Mouse (Mus musculus): ENCODE results near the gene Tcfl5.

Tcfl5 gene

DNA sequence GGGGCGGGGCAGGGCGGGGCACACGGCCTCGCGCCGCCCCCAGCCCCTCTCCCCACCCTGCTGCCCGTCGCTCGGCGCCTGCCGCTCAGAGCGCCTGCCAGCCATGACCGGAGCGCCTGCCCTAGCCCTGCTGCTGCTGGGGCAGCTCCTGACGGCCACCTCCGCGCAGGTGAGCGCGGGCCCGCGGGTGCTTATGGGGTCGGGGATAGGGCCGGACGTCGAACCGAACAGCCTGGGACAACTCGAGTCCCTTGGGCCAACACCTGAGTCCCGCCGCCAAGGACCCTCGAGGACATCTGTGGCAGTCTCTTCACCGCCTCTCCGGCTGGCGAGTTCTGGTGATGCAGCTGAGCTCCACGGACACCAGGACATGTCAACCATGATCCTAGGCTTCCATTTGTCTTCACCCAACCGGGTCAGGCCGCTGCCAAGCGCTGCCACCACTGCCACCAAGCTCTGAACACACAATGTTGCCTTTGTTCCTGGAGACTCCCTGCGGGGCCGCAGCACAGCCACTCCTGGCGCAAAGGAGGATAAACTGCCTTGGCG lies 44.3 kb downstream of the Tcfl5 start:
- in situ Hi-C loops (cut with MboI, MseI), result loop anchor here (10.0 kb wide), 1 partner anchor 1097 kb away; the partner anchor contains the start of genes Lkaaear1 and Rgs19

DNA sequence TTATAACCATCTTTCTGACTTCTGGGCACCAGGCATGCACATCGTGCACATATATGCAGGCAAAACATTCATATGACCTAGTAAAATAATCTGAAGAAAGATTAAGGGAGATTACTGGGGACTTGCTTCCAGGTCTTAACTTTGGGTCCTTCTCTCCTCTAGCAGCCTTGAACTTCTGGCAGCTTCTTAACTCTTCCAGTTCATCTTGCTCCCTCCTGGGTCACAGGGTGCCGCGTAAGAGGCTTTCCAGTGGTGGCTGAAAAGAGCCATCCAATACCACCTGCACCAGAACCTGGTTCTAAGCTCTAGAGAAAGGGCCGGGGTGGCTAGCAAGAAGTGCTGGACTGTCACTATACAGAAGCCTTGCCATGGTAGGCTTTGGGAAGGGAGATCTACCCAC lies 45.0 kb downstream of the Tcfl5 start, which contains the start of gene Col9a3:
TSS of gene Col9a3 (plus strand) at position 301 of the 400 bp plus-strand sequence.
- in situ Hi-C loops (cut with MboI, MseI), result loop anchor here (10.0 kb wide), 1 partner anchor 1097 kb away; the partner anchor contains the start of genes Lkaaear1 and Rgs19

DNA sequence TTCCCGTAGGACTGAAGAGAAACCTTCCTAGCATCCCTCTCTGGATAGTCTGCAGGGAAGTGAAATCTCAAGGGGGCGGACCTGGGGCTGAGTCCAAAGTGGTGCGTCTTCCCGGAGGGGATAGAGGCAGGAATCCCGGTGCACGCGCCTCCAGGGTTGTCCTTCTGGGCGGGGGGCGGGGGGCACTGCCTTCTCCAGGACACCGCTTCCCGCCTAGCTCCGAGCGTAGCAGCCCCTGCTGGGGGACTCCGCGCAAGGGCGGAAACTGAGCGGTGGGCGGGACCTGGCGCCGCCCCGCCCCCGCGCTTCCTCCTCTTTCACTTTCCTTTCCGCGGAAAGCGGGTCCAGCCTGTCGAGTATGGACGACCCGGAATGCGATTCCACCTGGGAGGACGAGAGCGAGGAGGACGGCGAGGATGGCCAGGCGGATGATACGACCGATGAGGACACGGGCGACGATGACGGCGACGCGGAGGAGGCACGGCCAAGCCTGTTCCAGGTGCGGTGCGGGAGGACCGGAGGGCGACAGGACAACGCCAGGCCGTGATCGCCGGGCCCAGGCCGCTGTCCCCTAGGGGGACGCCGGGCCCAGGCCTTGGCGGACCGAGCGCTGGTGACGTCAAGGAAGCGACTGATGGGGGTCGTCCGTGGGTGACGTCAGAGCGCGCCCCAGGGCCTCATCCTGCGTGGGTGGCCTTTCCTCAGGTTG lies 53.2 kb downstream of the Tcfl5 start, which contains the start of gene Ogfr:
TSS of gene Ogfr (plus strand) at position 123 of the 709 bp plus-strand sequence.
- in situ Hi-C loops (cut with MboI, MseI), result loop anchor here (5.0 kb wide), 1 partner anchor 153 kb away; no protein-coding TSS in a partner anchor

DNA sequence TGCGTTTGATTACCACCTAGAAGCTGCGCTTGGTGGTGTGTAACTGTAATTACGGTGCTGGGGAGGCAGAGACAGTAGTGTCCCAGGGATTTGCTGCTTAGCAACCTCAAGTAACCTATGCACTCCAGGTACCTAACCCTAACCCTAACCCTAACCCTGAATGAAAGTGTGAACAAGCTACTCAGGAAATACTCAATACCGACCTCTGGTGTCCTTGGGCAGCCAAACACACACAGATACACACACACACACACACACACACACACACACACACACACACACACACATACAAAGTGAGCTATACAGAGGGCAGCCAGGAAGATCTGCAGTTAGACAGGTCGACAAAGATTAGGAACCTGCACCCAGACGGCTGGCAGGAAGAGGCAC lies 53.8 kb downstream of the Tcfl5 start:
- in situ Hi-C loops (cut with MboI, MseI), result loop anchor here (5.0 kb wide), 1 partner anchor 154 kb away; no protein-coding TSS in a partner anchor

DNA sequence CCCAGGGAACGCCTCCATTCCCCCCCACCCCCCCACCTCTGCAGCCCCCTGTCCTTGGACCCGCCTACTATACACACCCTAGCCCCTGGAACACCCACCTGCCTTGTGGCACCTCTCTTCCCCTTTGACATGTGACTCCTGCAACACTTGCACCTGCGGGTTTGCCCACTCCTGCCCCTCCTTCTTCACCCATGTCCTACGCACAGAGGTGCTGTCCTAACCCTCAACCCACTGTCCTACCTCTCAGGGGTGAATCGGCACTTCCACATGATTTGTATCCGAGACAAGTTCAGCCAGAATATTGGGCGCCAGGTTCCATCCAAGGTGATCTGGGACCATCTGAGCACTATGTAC lies 59.4 kb downstream of the Tcfl5 start:
- in situ Hi-C loops (cut with MboI, MseI), result no loop called here

DNA sequence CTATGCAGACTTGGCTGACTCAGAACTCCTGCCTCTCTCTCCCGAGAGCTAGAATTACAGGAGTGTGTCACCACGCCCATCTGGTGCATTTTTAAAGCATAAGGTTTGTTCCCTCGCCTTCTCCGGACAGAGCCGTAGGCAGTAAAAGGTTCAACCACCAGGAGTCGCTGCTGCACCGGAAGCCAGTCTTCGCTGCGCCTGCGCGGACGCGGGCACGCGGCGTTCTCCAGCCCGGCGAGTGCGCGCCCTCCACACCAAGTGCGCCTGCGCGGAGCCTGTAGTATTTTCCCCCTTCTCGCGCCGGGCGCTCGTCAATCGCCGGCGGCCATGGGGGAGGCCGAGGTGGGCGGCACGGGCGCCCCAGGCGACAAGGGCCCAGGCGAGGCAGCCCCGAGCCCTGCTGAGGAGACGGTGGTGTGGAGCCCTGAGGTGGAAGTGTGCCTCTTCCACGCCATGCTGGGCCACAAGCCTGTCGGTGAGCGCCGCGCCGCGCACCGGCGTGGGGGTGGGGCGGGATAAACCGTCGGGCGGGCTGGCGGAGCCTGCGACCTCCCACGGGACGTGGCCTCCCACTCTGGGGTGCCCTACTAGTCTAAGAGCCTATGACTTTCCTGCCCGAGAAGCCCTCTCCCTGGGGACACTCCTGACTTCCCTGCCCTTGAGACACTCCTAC lies 59.9 kb downstream of the Tcfl5 start:
- in situ Hi-C loops (cut with MboI, MseI), result no loop called here

DNA sequence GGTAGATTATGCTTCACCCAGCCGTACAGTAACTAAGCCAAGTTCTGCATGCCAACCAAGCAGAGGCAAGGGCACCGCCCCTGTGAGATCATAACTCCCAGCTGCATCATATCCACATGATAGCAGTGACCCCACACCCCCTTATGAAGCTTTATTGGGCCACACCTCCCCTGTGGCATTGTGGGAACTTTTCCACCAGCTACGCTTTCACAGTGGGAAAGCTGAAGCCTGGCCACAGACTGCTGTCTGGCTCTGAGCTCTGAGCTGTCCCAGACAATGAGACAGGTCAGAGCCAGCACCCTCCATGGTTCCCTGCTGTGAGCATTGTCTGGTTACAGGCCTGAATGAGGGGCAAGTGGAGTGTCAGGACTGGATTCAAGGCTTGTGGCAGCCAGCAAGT lies 61.5 kb downstream of the Tcfl5 start, which contains the start of gene Mrgbp:
TSS of gene Mrgbp (plus strand) at position 303 of the 400 bp plus-strand sequence.
- in situ Hi-C loops (cut with MboI, MseI), result no loop called here

DNA sequence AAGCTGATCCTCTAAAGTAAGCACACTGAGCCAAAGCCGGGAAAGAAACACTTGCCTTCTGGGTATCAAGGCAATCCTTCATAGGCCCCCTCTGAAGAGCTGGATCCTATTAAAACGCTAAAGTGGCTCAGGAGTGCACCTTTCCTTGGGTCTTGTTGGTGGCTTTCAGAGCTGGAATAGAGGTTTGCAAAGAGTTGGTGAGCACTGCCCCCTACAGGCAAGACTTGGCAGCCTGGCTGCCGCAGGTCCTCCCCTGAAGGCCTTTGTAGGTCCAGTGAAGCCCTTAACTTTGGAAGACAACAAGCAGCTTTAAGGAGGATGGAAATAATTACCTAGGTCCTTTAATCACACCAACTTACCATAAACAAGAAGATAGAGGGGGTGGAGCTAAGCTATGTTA lies 63.8 kb downstream of the Tcfl5 start:
- in situ Hi-C loops (cut with MboI, MseI), result no loop called here

DNA sequence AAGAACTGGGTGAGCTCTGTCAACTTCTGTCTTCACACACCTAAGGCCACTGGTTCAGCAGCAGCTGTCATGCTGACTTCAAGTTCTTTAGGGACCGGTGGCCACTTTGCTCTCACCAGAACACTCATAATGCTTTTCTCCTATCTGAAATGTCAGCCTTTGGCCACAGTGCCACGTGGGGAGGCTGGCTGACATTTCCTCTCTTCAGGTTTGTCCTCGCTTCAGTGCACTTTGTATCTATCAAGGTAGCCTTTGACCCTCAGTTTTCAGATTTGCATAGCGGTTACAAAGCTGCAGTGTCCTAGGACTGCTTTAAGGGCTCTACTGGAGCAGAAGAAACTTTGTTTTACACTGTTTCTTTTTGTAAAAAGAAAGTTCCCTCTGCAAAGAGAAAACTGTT lies 66.0 kb downstream of the Tcfl5 start:
- in situ Hi-C loops (cut with MboI, MseI), result no loop called here
